Mouse (Mus musculus): ENCODE results near the gene Pth2. TPM values are rescaled to one million over a fixed set of nuclear protein-coding genes. Genes with fewer than 3 reads are reported as not detected.
A peak's percentile ranks its signal among the peaks of the same experiment; 100 is the strongest.

Pth2 gene
- total RNA-seq (2021) = not detected
- long read RNA-seq, experiment 1 = 0 reads
- long read RNA-seq, experiment 2 = 0 reads

GRCm38 (mm10) chr7:45180896-45181477 is at the start of gene Pth2:
Pth2 (plus strand) TSS chr7:45180995.
- DNase-seq = no peak
- intact Hi-C loops (cut with DNase I; ENCODE audit: low total_unique reads) = no loop called here

- no peak for DNase-seq
Observed at GRCm38 (mm10) chr7:45131850-45132249, 48.9 kb upstream of the Pth2 start.

GRCm38 (mm10) chr7:45133446-45134159 is 47.2 kb upstream of the Pth2 start:
- no peak for DNase-seq
- intact Hi-C loops (cut with DNase I; ENCODE audit: low total_unique reads) = no loop called here

More at GRCm38 (mm10) chr7:45131850-45132249, 48.9 kb upstream of the Pth2 start:
- intact Hi-C loops (cut with DNase I; ENCODE audit: low total_unique reads) = no loop called here

GRCm38 (mm10) chr7:45134544-45135026 is 46.2 kb upstream of the Pth2 start:
- intact Hi-C loops (cut with DNase I; ENCODE audit: low total_unique reads) = no loop called here
- DNase-seq = no peak

GRCm38 (mm10) chr7:45135370-45135769 is 45.4 kb upstream of the Pth2 start:
- intact Hi-C loops (cut with DNase I; ENCODE audit: low total_unique reads) = no loop called here
- no peak for DNase-seq

- intact Hi-C loops (cut with DNase I; ENCODE audit: low total_unique reads) = loop anchor here (2.0 kb wide), 1 partner anchor 57 kb away; no protein-coding TSS in a partner anchor
- DNase-seq = peak; percentile 92
Observed at GRCm38 (mm10) chr7:45135993-45136567, 44.7 kb upstream of the Pth2 start, which contains the start of the genes Gm45713 and Flt3l. Gm45713 (minus strand) TSS chr7:45136231. Flt3l (minus strand) TSS chr7:45136432.

GRCm38 (mm10) chr7:45137171-45138006 is 43.4 kb upstream of the Pth2 start:
- intact Hi-C loops (cut with DNase I; ENCODE audit: low total_unique reads) = loop anchor here (2.0 kb wide), 1 partner anchor 59 kb away; no protein-coding TSS in a partner anchor
- DNase-seq = no peak

- DNase-seq = no peak
- intact Hi-C loops (cut with DNase I; ENCODE audit: low total_unique reads) = no loop called here
Observed at GRCm38 (mm10) chr7:45138403-45138802, 42.4 kb upstream of the Pth2 start.

- intact Hi-C loops (cut with DNase I; ENCODE audit: low total_unique reads) = no loop called here
- no peak for DNase-seq
Observed at GRCm38 (mm10) chr7:45139904-45140723, 40.7 kb upstream of the Pth2 start.

GRCm38 (mm10) chr7:45141319-45141718 is 39.5 kb upstream of the Pth2 start:
- DNase-seq = no peak
- intact Hi-C loops (cut with DNase I; ENCODE audit: low total_unique reads) = no loop called here

GRCm38 (mm10) chr7:45141914-45142313 is 38.9 kb upstream of the Pth2 start:
- intact Hi-C loops (cut with DNase I; ENCODE audit: low total_unique reads) = no loop called here
- no peak for DNase-seq

- DNase-seq = no peak
- intact Hi-C loops (cut with DNase I; ENCODE audit: low total_unique reads) = no loop called here
Observed at GRCm38 (mm10) chr7:45144368-45145174, 36.2 kb upstream of the Pth2 start.

- intact Hi-C loops (cut with DNase I; ENCODE audit: low total_unique reads) = no loop called here
- no peak for DNase-seq
Observed at GRCm38 (mm10) chr7:45145460-45145859, 35.3 kb upstream of the Pth2 start.

- intact Hi-C loops (cut with DNase I; ENCODE audit: low total_unique reads) = no loop called here
- no peak for DNase-seq
Observed at GRCm38 (mm10) chr7:45147267-45147666, 33.5 kb upstream of the Pth2 start.

GRCm38 (mm10) chr7:45147899-45148298 is 32.9 kb upstream of the Pth2 start:
- intact Hi-C loops (cut with DNase I; ENCODE audit: low total_unique reads) = no loop called here
- DNase-seq = no peak

GRCm38 (mm10) chr7:45148534-45149098 is 32.2 kb upstream of the Pth2 start:
- no peak for DNase-seq
- intact Hi-C loops (cut with DNase I; ENCODE audit: low total_unique reads) = no loop called here

- DNase-seq = peak; percentile 36
- intact Hi-C loops (cut with DNase I; ENCODE audit: low total_unique reads) = no loop called here
Observed at GRCm38 (mm10) chr7:45149545-45149944, 31.2 kb upstream of the Pth2 start.

GRCm38 (mm10) chr7:45150321-45150720 is 30.5 kb upstream of the Pth2 start:
- no peak for DNase-seq

More at GRCm38 (mm10) chr7:45150321-45150720, 30.5 kb upstream of the Pth2 start:
- intact Hi-C loops (cut with DNase I; ENCODE audit: low total_unique reads) = no loop called here
